ENCODE assay signal across 8 mouse cellular contexts in the genomic region with DNA sequence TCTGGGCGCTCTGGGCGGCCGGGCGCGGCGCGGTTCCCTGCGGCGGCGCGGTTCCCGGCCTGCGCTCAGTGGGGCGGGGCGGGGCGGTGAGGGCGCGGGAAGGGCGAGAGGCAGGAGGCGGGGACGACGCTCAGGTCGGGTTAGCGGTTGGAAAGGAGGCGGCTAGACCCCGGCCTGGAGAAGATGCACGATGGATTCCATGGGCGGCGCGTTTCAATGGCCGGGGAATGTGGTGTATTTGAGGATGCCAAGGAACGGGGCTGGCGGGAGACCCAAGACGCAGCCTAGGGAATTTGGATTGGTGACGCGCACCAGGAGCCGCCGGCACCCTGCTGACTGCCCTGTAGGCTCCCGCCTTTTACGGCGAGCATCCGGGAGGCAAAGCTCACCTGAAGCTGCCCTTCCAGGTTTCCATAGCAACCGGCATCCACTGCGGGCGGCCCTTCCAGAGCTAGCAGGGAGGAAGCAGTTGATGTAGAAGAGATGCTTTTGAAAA. TPM values are rescaled to one million over a fixed set of nuclear protein-coding genes. Genes with fewer than 3 reads are reported as not detected.
DNase-seq lines count a peak whose midpoint lies in the region; ATAC-seq lines count a peak whose summit lies in the region.

No protein-coding gene starts in this region.

- peaks cover 11% of the 10 kb centered on the region for H3K4me1 ChIP-seq in heart, embryonic 15.5 days (replicated peaks)
- peaks cover 19% of the 10 kb centered on the region for H3K4me1 ChIP-seq in embryonic facial prominence, embryonic 13.5 days
- H3K4me1 ChIP-seq in hindbrain, embryonic 16.5 days (ENCODE audit: control insufficient read depth, insufficient read depth, low read depth, low read length): peaks cover 19% of the 10 kb centered on the region
- peaks cover 24% of the 10 kb centered on the region for H3K4me1 ChIP-seq in limb, embryonic 10.5 days
- H3K4me1 ChIP-seq in midbrain, embryonic 13.5 days (replicated peaks): peaks cover 29% of the 10 kb centered on the region

- peak overlapping the region; percentile 87 for H3K4me2 ChIP-seq in heart, embryonic 15.5 days
- H3K4me2 ChIP-seq in embryonic facial prominence, embryonic 13.5 days: peak overlapping the region; percentile 89
- H3K4me2 ChIP-seq in hindbrain, embryonic 16.5 days (ENCODE audit: low read length): peak overlapping the region; percentile 70
- H3K4me2 ChIP-seq in midbrain, embryonic 13.5 days (replicated peaks): peak overlapping the region; percentile 82

- under 1% methylated on average over 45 of the region's 45 CpGs for WGBS in heart, embryonic 15.5 days
- under 1% methylated on average over 44 of the region's 45 CpGs for WGBS in embryonic facial prominence, embryonic 13.5 days
- 0% methylated on average over 37 of the region's 45 CpGs for WGBS in hindbrain, embryonic 16.5 days
- under 1% methylated on average over 44 of the region's 45 CpGs for WGBS in limb, embryonic 10.5 days
- WGBS in midbrain, embryonic 13.5 days: under 1% methylated on average over 45 of the region's 45 CpGs

- DNase-seq in heart, adult 11 months: no peak
- peak; percentile 94 for DNase-seq in ZHBTc4 (ENCODE audit: low read depth, low spot score)
- DNase-seq in limb, embryonic 10.5 days (ENCODE audit: low spot score): no peak
- peak; percentile 82 for DNase-seq in testis, postnatal 14 days (ENCODE audit: low spot score)

- H3K36me3 ChIP-seq in heart, embryonic 15.5 days: peaks cover 30% of the 10 kb centered on the region
- peaks cover 30% of the 10 kb centered on the region for H3K36me3 ChIP-seq in embryonic facial prominence, embryonic 13.5 days
- peaks cover 11% of the 10 kb centered on the region for H3K36me3 ChIP-seq in hindbrain, embryonic 16.5 days (ENCODE audit: control insufficient read depth, insufficient read depth, low read length)
- H3K36me3 ChIP-seq in limb, embryonic 10.5 days: peaks cover 45% of the 10 kb centered on the region
- peaks cover 39% of the 10 kb centered on the region for H3K36me3 ChIP-seq in midbrain, embryonic 13.5 days

- peak overlapping the region; percentile 88 for H3K9ac ChIP-seq in heart, embryonic 15.5 days
- H3K9ac ChIP-seq in embryonic facial prominence, embryonic 13.5 days: peak overlapping the region; percentile 87
- H3K9ac ChIP-seq in hindbrain, embryonic 16.5 days (ENCODE audit: low read depth, low read length): peak overlapping the region; percentile 97
- H3K9ac ChIP-seq in midbrain, embryonic 13.5 days (replicated peaks): peak overlapping the region; percentile 92

- H3K9me3 ChIP-seq in heart, embryonic 15.5 days (replicated peaks): no peaks in the 10 kb centered on the region
- no peaks in the 10 kb centered on the region for H3K9me3 ChIP-seq in embryonic facial prominence, embryonic 13.5 days
- H3K9me3 ChIP-seq in hindbrain, embryonic 16.5 days (ENCODE audit: control insufficient read depth, low read length): no peaks in the 10 kb centered on the region
- H3K9me3 ChIP-seq in limb, embryonic 10.5 days (replicated peaks): no peaks in the 10 kb centered on the region
- no peaks in the 10 kb centered on the region for H3K9me3 ChIP-seq in midbrain, embryonic 13.5 days

- peak overlapping the region; percentile 98 for H3K27ac ChIP-seq in heart, embryonic 15.5 days
- peak overlapping the region; percentile 98 for H3K27ac ChIP-seq in embryonic facial prominence, embryonic 13.5 days
- H3K27ac ChIP-seq in hindbrain, embryonic 16.5 days (ENCODE audit: low read depth, low read length): peak overlapping the region; percentile 100
- peak overlapping the region; percentile 99 for H3K27ac ChIP-seq in limb, embryonic 10.5 days
- peak overlapping the region; percentile 99 for H3K27ac ChIP-seq in midbrain, embryonic 13.5 days

- no peaks in the 10 kb centered on the region for H3K27me3 ChIP-seq in heart, embryonic 15.5 days
- H3K27me3 ChIP-seq in embryonic facial prominence, embryonic 13.5 days: no peaks in the 10 kb centered on the region
- no peaks in the 10 kb centered on the region for H3K27me3 ChIP-seq in hindbrain, embryonic 16.5 days (replicated peaks; ENCODE audit: control insufficient read depth, insufficient read depth, low read length)
- H3K27me3 ChIP-seq in limb, embryonic 10.5 days (ENCODE audit: low read depth, poor library complexity, severe bottlenecking): no peaks in the 10 kb centered on the region
- no peaks in the 10 kb centered on the region for H3K27me3 ChIP-seq in midbrain, embryonic 13.5 days

- ATAC-seq in heart, embryonic 15.5 days (replicated peaks; ENCODE audit: insufficient number of reproducible peaks, insufficient read depth, low FRiP score, low read depth): peak; percentile 91
- peak; percentile 89 for ATAC-seq in embryonic facial prominence, embryonic 13.5 days (ENCODE audit: insufficient number of reproducible peaks, insufficient read depth, low FRiP score, low TSS enrichment, low read depth)
- peak; percentile 91 for ATAC-seq in hindbrain, embryonic 16.5 days
- peak; percentile 94 for ATAC-seq in midbrain, embryonic 13.5 days

- peak overlapping the region; percentile 84 for H3K4me3 ChIP-seq in heart, embryonic 15.5 days
- H3K4me3 ChIP-seq in embryonic facial prominence, embryonic 13.5 days: peak overlapping the region; percentile 86
- peak overlapping the region; percentile 81 for H3K4me3 ChIP-seq in hindbrain, embryonic 16.5 days (ENCODE audit: low read length)
- peak overlapping the region; percentile 93 for H3K4me3 ChIP-seq in limb, embryonic 10.5 days
- H3K4me3 ChIP-seq in midbrain, embryonic 13.5 days (replicated peaks): peak overlapping the region; percentile 88

RNA-seq across cellular contexts. Expression of gene Meaf6, which starts 0.5 kb away (rescaled TPM):
- polyA plus RNA-seq in heart, embryonic 15.5 days (2015; fragmentation: Nextera tagmentation; extraction: Ambion mirVana): 36.7 and 38.0 TPM in 2 replicates
- polyA plus RNA-seq in embryonic facial prominence, embryonic 13.5 days (2015; fragmentation: Nextera tagmentation; extraction: Ambion mirVana): 71.2 and 79.9 TPM in 2 replicates
- polyA plus RNA-seq in hindbrain, embryonic 16.5 days (2015; fragmentation: Nextera tagmentation; extraction: Ambion mirVana): 147 and 151 TPM in 2 replicates
- 64.2 and 70.9 TPM in 2 replicates for polyA plus RNA-seq in limb, embryonic 10.5 days (2016; fragmentation: Nextera tagmentation; extraction: Ambion mirVana)
- 171 and 181 TPM in 2 replicates for polyA plus RNA-seq in midbrain, embryonic 13.5 days (2015; fragmentation: Nextera tagmentation; extraction: Ambion mirVana)

RNA-seq across cellular contexts. Expression of gene Snip1, which starts 18.9 kb away (rescaled TPM):
- polyA plus RNA-seq in heart, embryonic 15.5 days (2015; fragmentation: Nextera tagmentation; extraction: Ambion mirVana): 16.1 and 20.1 TPM in 2 replicates
- polyA plus RNA-seq in embryonic facial prominence, embryonic 13.5 days (2015; fragmentation: Nextera tagmentation; extraction: Ambion mirVana): 31.9 and 32.9 TPM in 2 replicates
- 20.6 and 22.0 TPM in 2 replicates for polyA plus RNA-seq in hindbrain, embryonic 16.5 days (2015; fragmentation: Nextera tagmentation; extraction: Ambion mirVana)
- 35.5 and 35.7 TPM in 2 replicates for polyA plus RNA-seq in limb, embryonic 10.5 days (2016; fragmentation: Nextera tagmentation; extraction: Ambion mirVana)
- 25.1 and 28.5 TPM in 2 replicates for polyA plus RNA-seq in midbrain, embryonic 13.5 days (2015; fragmentation: Nextera tagmentation; extraction: Ambion mirVana)

RNA-seq across cellular contexts. Expression of gene Dnali1, which starts 19.9 kb away (rescaled TPM):
- 0.16 and 0.39 TPM in 2 replicates for polyA plus RNA-seq in heart, embryonic 15.5 days (2015; fragmentation: Nextera tagmentation; extraction: Ambion mirVana)
- 0.12 TPM in 1 of 2 replicates, not detected in the other for polyA plus RNA-seq in embryonic facial prominence, embryonic 13.5 days (2015; fragmentation: Nextera tagmentation; extraction: Ambion mirVana)
- polyA plus RNA-seq in hindbrain, embryonic 16.5 days (2015; fragmentation: Nextera tagmentation; extraction: Ambion mirVana): 1.2 and 1.4 TPM in 2 replicates
- 0.09 and 0.15 TPM in 2 replicates for polyA plus RNA-seq in limb, embryonic 10.5 days (2016; fragmentation: Nextera tagmentation; extraction: Ambion mirVana)
- 0.45 and 0.89 TPM in 2 replicates for polyA plus RNA-seq in midbrain, embryonic 13.5 days (2015; fragmentation: Nextera tagmentation; extraction: Ambion mirVana)

RNA-seq across cellular contexts. Expression of gene Zc3h12a, which starts 42.2 kb away (rescaled TPM):
- polyA plus RNA-seq in heart, embryonic 15.5 days (2015; fragmentation: Nextera tagmentation; extraction: Ambion mirVana): 0.59 and 0.96 TPM in 2 replicates
- 0.70 and 0.80 TPM in 2 replicates for polyA plus RNA-seq in embryonic facial prominence, embryonic 13.5 days (2015; fragmentation: Nextera tagmentation; extraction: Ambion mirVana)
- 0.23 and 0.31 TPM in 2 replicates for polyA plus RNA-seq in hindbrain, embryonic 16.5 days (2015; fragmentation: Nextera tagmentation; extraction: Ambion mirVana)
- polyA plus RNA-seq in limb, embryonic 10.5 days (2016; fragmentation: Nextera tagmentation; extraction: Ambion mirVana): 0.23 and 0.58 TPM in 2 replicates
- polyA plus RNA-seq in midbrain, embryonic 13.5 days (2015; fragmentation: Nextera tagmentation; extraction: Ambion mirVana): 0.06 and 0.31 TPM in 2 replicates

Comparison
In these comparisons a context has a peak if more than half of its experiments do, and no peak if none do; other contexts are left out.
1. DNase-seq: peak in ZHBTc4 (single experiment) and testis, postnatal 14 days (single experiment); none in heart, adult 11 months (single experiment) and limb, embryonic 10.5 days (single experiment).
2. Peak in every context shown above with its lines, with median percentiles within 50 percentile points of each other: ATAC-seq, H3K27ac ChIP-seq, H3K4me2 ChIP-seq, H3K4me3 ChIP-seq and H3K9ac ChIP-seq.